Mouse (Mus musculus): Measurements from ENCODE around the gene Kcnc3.
A peak's percentile ranks its signal among the peaks of the same experiment; 100 is the strongest.

DNA sequence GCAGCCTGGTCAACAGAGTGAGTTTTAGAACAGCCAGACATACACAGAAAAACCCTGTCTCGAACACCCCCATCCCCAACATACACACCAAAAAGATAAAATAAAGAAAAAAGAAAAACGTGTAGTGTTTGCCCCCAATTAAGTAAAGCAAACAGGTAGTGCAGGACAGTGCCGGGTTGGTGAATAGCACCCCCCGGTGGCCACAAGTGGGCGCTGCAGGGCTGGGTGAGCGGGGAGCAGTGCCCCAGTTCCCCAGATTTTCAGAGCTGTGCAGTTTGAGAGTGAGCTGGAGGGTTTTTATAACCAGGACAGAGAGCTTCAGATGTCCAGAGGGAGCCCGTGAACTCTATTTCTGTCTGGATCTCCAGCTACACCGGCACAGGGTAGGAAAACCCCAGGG is 51.4 kb downstream of the Kcnc3 start:
- TF ChIP-seq POLR2A (IDR thresholded peaks at IDR 0.05; ENCODE audit: borderline replicate concordance, control insufficient read depth, low read depth, low read length) (no peak), CTCF (IDR thresholded peaks at IDR 0.05; ENCODE audit: control insufficient read depth, insufficient read depth, low read length) (peak; percentile 71)
